Mouse (Mus musculus) kidney, adult 18-20 months (tissue): ENCODE data around the gene Ebp.

Experiments
- DNase-seq: peaks from one replicate; pipeline ENCODE4 v3.0.0; 2021

Ebp gene

GRCm38 (mm10) chrX:8182871-8183540 is 10.3 kb downstream of the Ebp start:
- peak; percentile 22 for DNase-seq

- no peak for DNase-seq
These were observed 13.7 kb downstream of the Ebp start for GRCm38 (mm10) chrX:8179646-8180045.

DNA sequence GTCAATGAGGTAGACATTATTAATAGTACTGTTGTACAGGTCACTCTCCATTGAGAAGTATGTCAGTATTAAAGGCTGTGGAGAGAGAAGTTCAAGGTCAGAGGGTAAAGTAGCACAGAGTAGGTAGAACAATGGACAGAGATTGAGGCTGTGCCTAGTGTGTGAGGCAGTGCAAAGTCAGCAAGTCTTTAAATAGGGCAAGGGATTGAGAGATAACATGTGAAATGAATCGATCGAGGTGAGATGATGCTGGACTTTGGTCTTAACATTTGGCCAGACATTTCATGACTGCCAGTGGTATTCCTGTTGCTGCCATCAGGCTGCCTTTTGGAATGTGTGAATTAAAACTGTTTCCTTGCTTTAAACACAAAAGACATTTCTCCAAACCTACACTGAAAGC is 14.4 kb downstream of the Ebp start:
- DNase-seq = no peak

DNA sequence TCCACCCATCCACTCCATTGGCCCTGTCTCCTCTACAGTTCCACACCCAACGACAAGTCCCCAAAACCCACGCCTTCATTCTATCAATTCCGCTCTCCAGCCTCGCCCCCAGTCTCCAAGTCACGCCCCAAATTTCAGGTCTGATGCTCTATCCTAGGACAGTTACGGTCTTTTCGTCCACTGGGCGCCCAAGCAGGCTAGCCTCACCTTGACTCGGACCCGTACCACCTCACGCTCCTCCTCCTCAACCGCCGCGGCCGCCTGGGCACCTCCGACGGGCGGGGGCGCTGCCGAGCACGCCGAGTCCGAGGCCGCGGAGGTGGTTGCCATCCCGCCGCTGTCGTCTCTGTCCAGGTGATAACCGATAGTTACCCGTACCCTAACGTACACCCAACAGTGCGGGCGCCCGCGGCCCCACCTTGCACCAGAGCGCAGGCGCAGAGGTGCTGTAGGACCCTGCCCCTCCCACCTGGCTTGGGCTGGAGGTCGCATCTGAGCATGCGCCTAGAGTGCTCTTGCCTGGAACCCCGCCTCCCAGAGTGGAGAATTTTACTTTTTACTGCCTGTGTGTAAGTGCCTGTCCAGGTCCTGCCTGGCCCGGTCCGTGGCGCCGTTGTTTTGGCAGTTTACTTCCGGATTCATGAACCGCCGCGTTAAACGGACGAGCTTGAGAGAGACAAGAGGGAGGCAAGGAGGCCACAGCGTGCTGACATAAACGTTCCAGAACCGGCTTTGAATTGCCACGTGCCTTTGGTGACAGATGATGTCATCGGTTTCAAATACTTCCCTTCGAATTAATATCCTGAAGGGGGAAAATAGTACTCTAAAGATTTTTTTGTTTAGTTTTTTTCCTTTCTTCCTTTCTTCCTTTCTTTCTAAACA is 17.6 kb downstream of the Ebp start, which contains the start of gene Tbc1d25:
Gene Tbc1d25 (minus strand): TSS at position 678 of the 882 bp plus-strand sequence.
- DNase-seq = peak; percentile 89

DNA sequence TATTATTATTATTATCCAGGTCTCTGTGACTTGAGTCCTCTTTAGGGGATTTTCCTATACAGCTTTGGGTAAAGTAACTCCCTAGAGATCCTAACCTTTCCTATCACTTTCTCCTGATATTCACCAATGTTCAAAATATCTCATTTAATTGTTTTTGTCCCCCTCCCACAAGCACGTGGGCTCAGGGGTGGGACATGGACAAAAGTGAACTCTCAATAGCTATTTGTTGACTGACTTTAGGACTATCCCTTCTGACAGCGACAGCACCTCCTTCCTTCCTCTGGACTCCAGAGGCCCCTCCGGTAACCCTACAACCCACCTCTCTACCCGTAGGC is 18.2 kb downstream of the Ebp start:
- no peak for DNase-seq

DNA sequence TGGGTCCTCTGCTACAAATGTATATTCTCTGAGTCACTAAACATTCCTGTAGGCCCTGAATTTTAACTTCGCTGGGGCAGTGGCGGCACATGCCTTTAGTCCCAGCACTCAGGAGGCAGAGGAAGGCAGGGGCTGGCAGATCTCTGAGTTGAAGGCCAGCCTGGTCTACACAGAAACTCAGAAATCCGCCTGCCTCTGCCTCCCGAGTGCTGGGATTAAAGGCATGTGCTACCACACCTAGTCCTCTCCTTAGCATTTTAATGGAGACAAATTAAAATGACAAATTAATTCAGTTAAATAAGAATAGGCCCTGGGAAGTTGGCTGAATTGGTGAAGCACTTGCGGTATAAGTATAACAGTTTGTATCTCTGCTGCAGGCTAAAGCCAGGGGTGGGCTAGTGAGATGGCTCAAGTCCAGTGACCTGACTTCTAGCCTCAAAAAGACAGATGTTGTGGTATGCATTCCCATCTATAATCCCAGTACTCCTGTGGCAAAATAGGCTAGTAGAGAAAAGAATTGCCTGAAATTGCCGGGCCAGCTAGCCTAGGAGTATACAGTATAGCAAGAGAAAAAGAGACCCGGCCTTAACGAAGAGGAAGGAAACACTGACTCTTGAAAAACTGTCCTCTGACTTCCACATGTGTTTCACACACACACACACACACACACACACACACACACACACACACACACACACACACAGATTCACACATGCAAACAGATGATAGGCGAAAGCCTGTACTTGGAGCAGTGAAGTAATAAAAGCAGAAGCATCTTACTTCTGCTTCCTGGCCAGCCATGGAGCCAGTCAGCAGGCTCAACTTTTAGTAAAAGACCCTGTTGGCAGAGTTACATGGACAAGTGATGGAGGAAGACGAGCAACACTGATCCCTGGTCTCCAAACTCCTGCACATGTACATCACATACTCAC is 25.3 kb downstream of the Ebp start:
- no peak for DNase-seq

GRCm38 (mm10) chrX:8164471-8164870 is 28.8 kb downstream of the Ebp start:
- DNase-seq = no peak

DNA sequence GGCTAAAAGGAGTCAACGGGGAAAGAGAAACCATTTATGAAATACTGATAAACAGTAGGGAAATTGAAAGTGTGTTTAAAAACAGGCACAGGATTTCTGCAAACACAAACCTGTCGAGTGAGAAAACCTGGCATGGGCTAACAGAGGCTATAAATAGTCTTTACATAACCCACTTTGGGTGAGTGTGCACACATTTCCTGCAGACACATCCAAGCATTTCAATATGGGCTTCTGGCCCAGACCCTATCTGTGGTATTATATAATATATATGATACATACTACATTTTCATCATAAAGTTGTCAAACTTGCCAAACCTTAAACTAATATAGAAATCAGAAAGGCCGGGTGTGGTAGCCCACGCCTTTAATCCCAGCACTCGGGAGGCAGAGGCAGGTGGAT is 30.2 kb downstream of the Ebp start:
- DNase-seq = no peak

GRCm38 (mm10) chrX:8145153-8145991 is 47.9 kb downstream of the Ebp start, which contains the start of gene Rbm3:
TSS of gene Rbm3 (minus strand) at chrX:8145880.
- DNase-seq = peak; percentile 84

GRCm38 (mm10) chrX:8143750-8144149 is 49.6 kb downstream of the Ebp start:
- no peak for DNase-seq

DNA sequence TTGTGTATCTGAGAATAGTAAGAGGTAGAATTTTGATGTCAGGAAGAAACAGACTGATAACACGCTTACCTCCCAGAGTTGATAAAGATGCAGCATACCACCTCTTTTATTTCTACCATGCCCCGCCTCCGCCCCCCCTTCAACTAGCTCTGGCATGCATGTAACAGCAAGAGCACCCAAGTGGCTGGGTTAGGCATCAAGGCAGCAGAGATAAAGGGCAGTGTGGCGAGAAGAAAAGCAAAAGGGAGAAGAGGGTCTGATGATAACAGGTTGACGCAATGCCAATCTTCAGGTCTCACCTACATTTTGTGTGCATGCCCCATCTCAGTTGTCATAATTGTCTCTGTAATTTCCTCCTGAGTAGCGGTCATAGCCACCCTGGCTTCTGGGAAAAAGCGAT is 50.4 kb downstream of the Ebp start:
- no peak for DNase-seq

- DNase-seq = no peak
These were observed 52.3 kb downstream of the Ebp start for GRCm38 (mm10) chrX:8141058-8141457.

DNA sequence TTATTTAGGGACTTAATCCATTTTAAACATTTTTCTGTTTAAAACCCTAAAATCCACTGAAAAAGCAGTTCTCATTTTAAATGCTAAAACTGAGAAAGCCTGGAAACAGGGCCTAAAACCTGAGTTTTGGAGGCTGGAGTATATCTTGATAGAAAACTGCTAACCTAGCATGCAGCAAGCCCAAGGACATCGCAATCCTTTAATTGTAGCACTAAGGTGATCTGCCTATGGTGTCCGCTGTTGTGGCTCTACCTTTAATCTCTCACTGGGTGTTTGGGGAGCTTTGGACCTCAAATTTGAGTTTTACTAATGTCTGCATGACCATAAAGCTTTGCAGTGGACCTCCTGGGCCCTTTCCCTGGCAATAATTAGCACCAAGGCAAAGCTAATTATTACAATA is 52.9 kb downstream of the Ebp start:
- DNase-seq = no peak

GRCm38 (mm10) chrX:8139480-8139879 is 53.8 kb downstream of the Ebp start:
- DNase-seq = no peak

DNA sequence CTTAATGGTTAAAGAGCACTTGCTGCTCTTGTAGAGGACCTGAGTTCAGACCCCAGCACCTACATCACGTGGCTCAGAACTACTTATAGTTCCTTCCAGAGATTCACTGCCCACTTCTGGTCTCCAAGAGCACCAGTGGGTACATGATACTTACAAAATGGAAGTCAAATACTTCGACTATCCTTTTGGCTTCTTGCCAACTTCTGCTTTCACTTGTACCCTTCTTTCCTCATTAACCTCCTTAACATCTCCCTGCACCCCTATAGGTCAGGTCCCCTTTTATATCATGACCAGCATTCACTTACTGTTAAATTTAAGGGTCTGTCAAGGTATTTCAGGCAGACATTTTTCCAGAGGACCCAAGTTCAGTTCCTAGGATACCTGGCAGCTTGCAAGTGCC is 57.4 kb downstream of the Ebp start:
- DNase-seq = no peak
